Mouse (Mus musculus): Measurements from ENCODE around the gene Cdkn1a. TPM values are rescaled to one million over a fixed set of nuclear protein-coding genes. Genes with fewer than 3 reads are reported as not detected.

Cdkn1a gene
- polyA plus RNA-seq, 1 experiment from 2014 or later = 28.3 TPM

DNA sequence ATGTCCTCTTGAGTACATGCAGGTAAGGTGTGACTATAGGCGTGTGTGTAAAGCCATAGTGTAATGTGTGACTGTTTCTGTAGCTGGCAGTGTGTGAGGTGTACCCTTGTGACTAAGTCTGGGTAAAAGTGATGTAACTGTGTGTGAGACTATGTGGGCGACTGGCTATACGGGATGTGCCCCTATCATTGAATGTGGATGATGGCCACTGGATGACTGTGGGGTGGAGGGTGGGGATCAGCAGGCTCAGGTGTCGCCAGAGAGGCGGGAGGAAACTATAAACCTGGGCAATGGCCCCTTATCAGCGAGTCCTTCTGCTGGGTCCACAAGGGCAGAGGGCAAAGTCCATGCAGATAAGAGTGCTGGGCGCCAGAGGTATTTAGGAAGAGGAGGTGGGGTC is 40.9 kb upstream of the Cdkn1a start:
- no peak overlapping the region for H3K4me2 ChIP-seq
- no peak overlapping the region for H3K9ac ChIP-seq
- no peaks in the 10 kb centered on the region for H3K9me3 ChIP-seq
- H3K36me3 ChIP-seq = peaks cover 24% of the 10 kb centered on the region
- H3K4me1 ChIP-seq = peaks cover 27% of the 10 kb centered on the region
- no peak overlapping the region for H3K4me3 ChIP-seq
- H3K27ac ChIP-seq = no peak overlapping the region
- no peak for ATAC-seq (ENCODE audit: borderline replicate concordance, extremely low read depth, low FRiP score, low TSS enrichment)
- no peaks in the 10 kb centered on the region for H3K27me3 ChIP-seq
- 63% methylated on average over 7 of the region's 7 CpGs for WGBS

DNA sequence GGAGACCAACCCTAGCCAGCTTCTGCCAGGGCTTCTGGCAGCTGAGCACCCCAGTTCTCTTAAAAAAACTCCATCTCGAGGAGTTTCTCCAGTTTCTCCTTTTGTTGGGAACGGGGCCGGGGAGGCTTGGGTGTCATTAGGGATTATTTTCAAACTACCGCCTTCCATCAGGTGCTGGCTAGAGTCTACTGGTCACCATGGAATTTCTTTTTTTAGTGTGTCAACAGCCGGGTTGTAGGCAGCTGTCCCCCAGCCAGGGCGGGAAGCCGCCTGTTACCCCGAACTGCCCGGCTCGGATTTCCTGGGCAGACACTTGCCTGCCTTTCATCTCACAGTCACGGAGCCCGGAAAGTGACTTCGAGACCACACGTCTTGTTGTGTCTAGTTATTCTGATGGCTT is 40.0 kb upstream of the Cdkn1a start:
- no peak overlapping the region for H3K4me3 ChIP-seq
- no peak overlapping the region for H3K27ac ChIP-seq
- H3K9ac ChIP-seq = no peak overlapping the region
- no peak for ATAC-seq (ENCODE audit: borderline replicate concordance, extremely low read depth, low FRiP score, low TSS enrichment)
- 30% methylated on average over 14 of the region's 14 CpGs for WGBS
- no peaks in the 10 kb centered on the region for H3K27me3 ChIP-seq
- no peaks in the 10 kb centered on the region for H3K9me3 ChIP-seq
- peaks cover 16% of the 10 kb centered on the region for H3K36me3 ChIP-seq
- peaks cover 20% of the 10 kb centered on the region for H3K4me1 ChIP-seq
- H3K4me2 ChIP-seq = no peak overlapping the region

DNA sequence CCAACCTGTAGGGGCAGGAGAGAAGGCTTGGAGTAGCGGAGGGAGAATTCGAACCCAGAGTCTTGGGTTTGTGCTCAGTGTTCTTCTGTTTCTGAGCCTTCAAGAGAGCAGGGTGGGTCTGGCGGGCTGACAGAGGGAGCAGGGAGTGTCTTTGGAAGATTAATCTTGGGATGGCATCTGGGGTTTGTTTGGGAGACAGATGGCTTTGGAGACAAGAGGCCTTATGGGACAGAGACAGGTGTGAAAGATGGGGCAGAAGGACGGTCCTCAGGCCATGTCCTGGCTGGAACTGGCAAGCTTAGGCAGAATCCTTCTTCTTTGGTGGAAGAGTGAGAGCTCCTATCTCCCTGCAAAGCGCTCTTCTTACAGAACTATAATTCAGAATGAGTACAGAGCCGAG is 37.7 kb upstream of the Cdkn1a start:
- H3K4me3 ChIP-seq = no peak overlapping the region
- no peaks in the 10 kb centered on the region for H3K27me3 ChIP-seq
- no peaks in the 10 kb centered on the region for H3K9me3 ChIP-seq
- H3K9ac ChIP-seq = no peak overlapping the region
- 81% methylated on average over 6 of the region's 6 CpGs for WGBS
- H3K27ac ChIP-seq = no peak overlapping the region
- no peak overlapping the region for H3K4me2 ChIP-seq
- H3K36me3 ChIP-seq = peaks cover under 1% of the 10 kb centered on the region
- ATAC-seq (ENCODE audit: borderline replicate concordance, extremely low read depth, low FRiP score, low TSS enrichment) = no peak
- H3K4me1 ChIP-seq = peaks cover 37% of the 10 kb centered on the region

DNA sequence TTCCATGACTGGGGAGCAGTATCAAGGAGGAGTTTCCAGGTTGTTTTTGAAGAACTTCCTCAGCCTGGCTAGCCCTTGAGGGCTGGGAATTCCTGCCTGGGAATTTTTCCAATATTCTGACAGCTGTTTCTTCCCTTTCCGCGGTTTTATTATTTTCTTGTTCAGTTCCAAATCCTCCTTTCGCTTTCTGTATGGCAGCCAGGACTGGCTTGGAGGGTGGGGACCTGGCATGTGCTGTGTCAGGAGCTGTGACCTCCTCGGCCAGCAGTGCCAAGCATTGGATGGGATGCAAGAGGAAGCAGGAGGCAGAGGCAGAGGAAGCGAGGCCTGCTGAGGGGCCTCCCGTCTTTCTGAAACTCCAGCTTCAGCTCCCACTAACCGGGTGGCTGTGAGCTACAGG is 36.9 kb upstream of the Cdkn1a start:
- no peak overlapping the region for H3K4me2 ChIP-seq
- no peaks in the 10 kb centered on the region for H3K36me3 ChIP-seq
- 32% methylated on average over 7 of the region's 7 CpGs for WGBS
- no peaks in the 10 kb centered on the region for H3K9me3 ChIP-seq
- H3K27me3 ChIP-seq = no peaks in the 10 kb centered on the region
- no peak overlapping the region for H3K9ac ChIP-seq
- no peak for ATAC-seq (ENCODE audit: borderline replicate concordance, extremely low read depth, low FRiP score, low TSS enrichment)
- no peak overlapping the region for H3K4me3 ChIP-seq
- peaks cover 44% of the 10 kb centered on the region for H3K4me1 ChIP-seq
- H3K27ac ChIP-seq = no peak overlapping the region

DNA sequence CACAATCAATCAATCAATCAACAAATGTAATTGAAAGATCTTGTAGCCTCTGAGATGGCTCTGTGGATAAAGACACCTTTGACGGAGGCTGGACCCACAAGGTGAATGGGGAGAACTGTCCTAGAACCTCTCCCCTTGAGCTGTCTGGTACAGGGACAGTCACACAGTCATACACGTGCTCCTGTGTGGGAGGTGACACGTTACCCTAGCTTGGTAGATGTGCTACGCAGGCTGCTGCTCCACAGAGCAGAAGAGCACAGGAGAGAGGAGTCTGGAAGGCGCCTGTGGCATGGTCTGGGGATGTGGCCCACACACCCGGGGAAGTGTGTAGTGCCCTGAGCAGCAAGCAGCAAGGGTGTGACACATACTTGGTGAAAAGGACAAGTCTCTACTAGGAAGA is 36.3 kb upstream of the Cdkn1a start:
- Histone ChIP-seq H3K4me1 (peaks cover 44% of the 10 kb centered on the region), H3K4me3 (no peak overlapping the region), H3K9ac (no peak overlapping the region), H3K27me3 (no peaks in the 10 kb centered on the region), H3K27ac (no peak overlapping the region), H3K36me3 (no peaks in the 10 kb centered on the region), H3K4me2 (no peak overlapping the region), H3K9me3 (no peaks in the 10 kb centered on the region)
- WGBS = 67% methylated on average over 6 of the region's 6 CpGs
- no peak for ATAC-seq (ENCODE audit: borderline replicate concordance, extremely low read depth, low FRiP score, low TSS enrichment)

DNA sequence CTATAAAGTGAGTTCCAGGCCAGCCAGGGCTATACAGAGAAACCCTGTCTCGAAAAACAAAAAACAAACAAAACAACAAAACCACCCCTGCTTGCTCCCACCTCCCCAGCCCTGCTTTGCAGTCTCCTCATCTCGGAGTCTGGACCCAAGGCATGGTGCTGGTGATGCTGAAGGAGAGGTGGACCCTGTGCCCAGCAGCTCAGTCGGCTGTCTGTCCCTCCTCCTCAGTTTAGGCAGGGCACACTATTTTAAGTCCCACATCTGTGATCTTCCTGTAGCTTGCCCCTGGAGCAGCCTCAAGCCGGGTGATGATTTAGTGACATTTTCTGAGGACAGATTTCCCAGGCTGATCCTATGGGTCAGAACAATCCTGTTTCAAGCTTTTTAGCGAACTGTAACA is 35.2 kb upstream of the Cdkn1a start:
- no peak overlapping the region for H3K4me3 ChIP-seq
- H3K9ac ChIP-seq = no peak overlapping the region
- H3K9me3 ChIP-seq = no peaks in the 10 kb centered on the region
- no peak for ATAC-seq (ENCODE audit: borderline replicate concordance, extremely low read depth, low FRiP score, low TSS enrichment)
- no peak overlapping the region for H3K4me2 ChIP-seq
- H3K36me3 ChIP-seq = no peaks in the 10 kb centered on the region
- no peaks in the 10 kb centered on the region for H3K27me3 ChIP-seq
- H3K4me1 ChIP-seq = peaks cover 41% of the 10 kb centered on the region
- 62% methylated on average over 5 of the region's 5 CpGs for WGBS
- H3K27ac ChIP-seq = no peak overlapping the region

DNA sequence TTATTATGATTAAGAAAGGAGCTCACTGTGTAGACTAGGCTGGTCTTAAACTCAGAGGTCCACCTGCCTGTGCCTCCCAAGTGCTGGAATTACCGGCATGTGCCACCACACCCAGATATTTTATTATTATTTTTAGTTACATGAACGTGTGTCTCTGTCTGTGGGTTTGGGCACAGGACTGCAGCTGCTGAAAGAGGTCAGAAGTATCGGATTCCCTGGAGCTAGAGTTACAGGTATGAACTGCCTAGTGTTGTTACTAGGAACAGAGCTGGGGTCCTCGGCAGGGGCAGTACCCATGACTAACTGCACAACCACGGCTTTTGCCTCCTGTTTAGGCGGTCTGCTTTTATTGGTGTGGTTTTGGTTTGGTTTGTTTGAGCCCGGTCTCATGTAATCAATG is 34.6 kb upstream of the Cdkn1a start:
- Histone ChIP-seq H3K36me3 (no peaks in the 10 kb centered on the region), H3K27me3 (no peaks in the 10 kb centered on the region), H3K9me3 (no peaks in the 10 kb centered on the region), H3K9ac (no peak overlapping the region), H3K4me1 (peaks cover 34% of the 10 kb centered on the region), H3K4me2 (no peak overlapping the region), H3K27ac (no peak overlapping the region), H3K4me3 (no peak overlapping the region)
- no peak for ATAC-seq (ENCODE audit: borderline replicate concordance, extremely low read depth, low FRiP score, low TSS enrichment)
- WGBS = 26% methylated on average over 7 of the region's 7 CpGs

DNA sequence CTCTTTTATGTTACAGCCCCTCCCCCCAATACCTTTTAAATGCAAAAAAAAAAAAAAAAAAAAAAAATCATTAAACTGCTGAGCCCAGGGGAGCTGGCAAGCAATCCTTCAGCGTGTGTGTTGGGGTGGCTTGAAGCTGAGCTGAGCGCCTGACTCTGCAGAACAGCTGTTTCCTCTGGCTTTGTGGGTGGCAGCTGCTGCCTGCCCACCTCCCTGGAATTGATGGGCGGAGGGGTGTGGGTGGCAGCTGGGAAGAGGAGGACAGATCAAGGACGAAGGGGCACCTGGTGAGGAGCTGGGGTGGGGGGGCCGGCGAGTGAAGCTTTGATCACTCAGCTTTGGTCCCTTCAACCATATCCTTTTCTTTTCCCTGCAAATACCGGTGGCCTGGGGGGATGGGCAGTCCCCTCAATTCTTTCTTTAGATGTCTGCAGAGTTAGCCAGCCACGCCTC is 34.1 kb upstream of the Cdkn1a start:
- peaks cover 34% of the 10 kb centered on the region for H3K4me1 ChIP-seq
- WGBS = 11% methylated on average over 8 of the region's 8 CpGs
- 0 out of 2 replicates have a peak, but pooled peaks have one; percentile 9 for ATAC-seq (ENCODE audit: borderline replicate concordance, extremely low read depth, low FRiP score, low TSS enrichment)

DNA sequence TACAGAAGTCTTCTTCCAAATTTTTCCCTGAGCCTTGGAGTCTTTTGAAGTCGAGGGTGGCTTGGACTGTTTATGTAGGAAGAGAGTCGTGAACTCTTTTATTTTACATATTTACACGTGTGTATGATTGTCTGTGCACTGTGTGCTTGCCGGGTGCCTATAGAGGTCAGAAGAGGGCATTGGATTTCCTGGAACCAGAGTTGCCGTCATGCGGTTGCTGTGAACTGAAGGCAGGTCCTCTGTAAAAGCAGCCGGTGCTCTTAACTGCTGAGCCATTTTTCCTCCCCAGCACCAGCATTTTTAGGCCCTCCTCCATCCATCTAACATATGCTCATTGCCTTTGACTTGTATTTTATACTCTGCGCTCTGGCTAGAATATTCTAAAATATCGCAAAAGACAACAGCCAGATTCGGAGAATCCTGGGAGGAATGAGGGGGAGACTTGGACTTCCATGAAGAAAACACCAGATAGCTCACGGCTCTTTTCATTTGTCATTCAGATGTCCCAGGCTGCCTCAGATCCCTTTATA is 33.4 kb upstream of the Cdkn1a start:
- H3K4me2 ChIP-seq = no peak overlapping the region
- no peak overlapping the region for H3K9ac ChIP-seq
- 65% methylated on average over 11 of the region's 11 CpGs for WGBS
- no peaks in the 10 kb centered on the region for H3K27me3 ChIP-seq
- H3K27ac ChIP-seq = no peak overlapping the region
- peaks cover 39% of the 10 kb centered on the region for H3K4me1 ChIP-seq
- no peak overlapping the region for H3K4me3 ChIP-seq
- no peaks in the 10 kb centered on the region for H3K9me3 ChIP-seq
- no peaks in the 10 kb centered on the region for H3K36me3 ChIP-seq
- no peak for ATAC-seq (ENCODE audit: borderline replicate concordance, extremely low read depth, low FRiP score, low TSS enrichment)

More for the DNA sequence above, 34.1 kb upstream of the Cdkn1a start:
- Histone ChIP-seq H3K9me3 (no peaks in the 10 kb centered on the region), H3K4me3 (no peak overlapping the region), H3K9ac (no peak overlapping the region), H3K36me3 (no peaks in the 10 kb centered on the region), H3K27me3 (no peaks in the 10 kb centered on the region), H3K4me2 (no peak overlapping the region), H3K27ac (no peak overlapping the region)

DNA sequence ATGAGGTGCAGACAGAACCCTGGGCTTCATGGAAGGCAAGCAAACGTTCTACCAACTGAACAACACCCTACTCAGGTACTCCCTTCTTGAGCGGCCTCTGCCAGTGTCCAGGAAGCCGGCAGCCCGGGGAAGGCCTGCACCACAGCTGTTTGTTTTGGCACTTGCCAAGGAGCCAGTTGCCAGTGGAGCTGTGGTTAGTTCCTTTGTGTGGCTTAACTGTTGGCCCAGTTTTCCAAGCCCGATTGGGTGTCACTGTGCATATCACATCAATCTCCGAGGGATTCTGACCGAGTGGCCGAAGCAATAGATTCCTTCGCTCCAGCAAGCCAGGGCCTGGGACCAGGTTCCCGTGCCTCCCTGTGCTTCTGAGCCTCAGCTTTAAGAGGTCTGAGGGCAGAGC is 32.8 kb upstream of the Cdkn1a start:
- Histone ChIP-seq H3K27me3 (no peaks in the 10 kb centered on the region), H3K9me3 (no peaks in the 10 kb centered on the region), H3K9ac (no peak overlapping the region), H3K4me3 (no peak overlapping the region), H3K4me1 (peaks cover 42% of the 10 kb centered on the region), H3K36me3 (no peaks in the 10 kb centered on the region), H3K27ac (no peak overlapping the region), H3K4me2 (no peak overlapping the region)
- no peak for ATAC-seq (ENCODE audit: borderline replicate concordance, extremely low read depth, low FRiP score, low TSS enrichment)
- 59% methylated on average over 10 of the region's 10 CpGs for WGBS

DNA sequence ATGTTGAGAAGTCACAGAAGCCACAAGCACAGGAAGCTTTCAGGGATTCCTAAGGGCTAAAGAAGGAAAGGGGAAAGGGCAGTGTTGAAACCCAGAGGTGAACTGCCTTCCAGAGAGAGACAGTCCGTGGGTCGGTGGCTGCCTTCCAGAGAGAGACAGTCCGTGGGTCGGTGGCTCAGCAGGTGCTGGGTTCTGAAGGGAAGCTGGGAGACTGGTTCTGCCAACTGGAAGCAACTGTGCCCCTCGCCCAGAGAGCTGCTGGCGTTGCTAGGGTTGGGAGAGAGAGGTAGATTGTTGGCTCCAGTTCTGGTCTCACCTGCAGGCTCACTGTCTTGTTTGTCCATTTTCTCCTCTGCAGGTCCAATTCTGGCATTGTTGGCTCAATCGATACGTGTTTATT is 32.3 kb upstream of the Cdkn1a start:
- Histone ChIP-seq H3K27me3 (no peaks in the 10 kb centered on the region), H3K9ac (no peak overlapping the region), H3K27ac (no peak overlapping the region)

DNA sequence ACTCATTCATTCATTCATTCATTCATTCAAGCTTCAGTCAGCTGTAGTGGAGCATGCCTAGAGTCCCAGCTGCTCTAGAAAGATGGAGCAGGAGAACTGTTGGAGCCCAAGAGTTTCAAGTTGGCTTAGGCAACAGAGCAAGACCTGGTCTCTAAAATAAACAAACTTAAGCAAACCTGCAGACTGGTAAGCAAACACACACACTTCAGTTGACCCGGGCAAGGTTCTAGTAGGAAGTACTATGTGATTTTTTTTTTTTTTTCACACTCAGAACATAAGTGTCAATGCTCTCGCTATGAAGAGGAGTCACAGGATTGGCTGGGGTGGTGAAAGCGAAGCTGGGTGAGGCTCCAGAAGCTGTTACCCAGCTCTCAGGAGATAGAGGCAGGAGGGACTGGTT is 31.2 kb upstream of the Cdkn1a start:
- Histone ChIP-seq H3K36me3 (no peaks in the 10 kb centered on the region), H3K4me3 (no peak overlapping the region), H3K9ac (no peak overlapping the region), H3K27me3 (no peaks in the 10 kb centered on the region), H3K27ac (no peak overlapping the region), H3K9me3 (no peaks in the 10 kb centered on the region), H3K4me1 (peaks cover 34% of the 10 kb centered on the region), H3K4me2 (no peak overlapping the region)
- no peak for ATAC-seq (ENCODE audit: borderline replicate concordance, extremely low read depth, low FRiP score, low TSS enrichment)
- WGBS = 62% methylated on average over 3 of the region's 3 CpGs

More for the DNA sequence above, 32.3 kb upstream of the Cdkn1a start:
- Histone ChIP-seq H3K9me3 (no peaks in the 10 kb centered on the region), H3K4me1 (peaks cover 42% of the 10 kb centered on the region), H3K4me2 (no peak overlapping the region), H3K36me3 (no peaks in the 10 kb centered on the region), H3K4me3 (no peak overlapping the region)
- no peak for ATAC-seq (ENCODE audit: borderline replicate concordance, extremely low read depth, low FRiP score, low TSS enrichment)
- WGBS = 85% methylated on average over 8 of the region's 8 CpGs

DNA sequence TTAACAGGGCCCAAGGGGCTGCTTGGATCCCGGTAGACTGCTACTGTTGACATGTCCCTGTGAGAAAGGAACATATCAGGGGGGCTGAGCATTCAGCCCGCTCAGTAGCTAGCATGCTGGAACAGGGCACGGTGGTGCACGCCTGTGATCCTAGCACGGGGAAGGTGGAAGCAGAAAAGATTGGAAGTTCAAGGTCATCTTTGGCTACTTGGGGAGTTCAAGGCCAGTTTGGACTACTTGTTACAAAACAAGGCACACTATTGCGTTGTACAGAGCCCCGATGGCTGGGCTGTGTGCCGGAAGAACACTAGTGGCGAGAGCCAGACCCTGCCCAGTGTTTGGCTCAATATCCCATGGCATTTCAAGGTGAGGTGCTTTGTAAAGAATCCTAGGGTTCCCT is 29.8 kb upstream of the Cdkn1a start:
- no peaks in the 10 kb centered on the region for H3K27me3 ChIP-seq
- H3K9ac ChIP-seq = no peak overlapping the region
- peaks cover 34% of the 10 kb centered on the region for H3K4me1 ChIP-seq
- no peak for ATAC-seq (ENCODE audit: borderline replicate concordance, extremely low read depth, low FRiP score, low TSS enrichment)
- no peak overlapping the region for H3K27ac ChIP-seq
- WGBS = 85% methylated on average over 9 of the region's 9 CpGs
- no peak overlapping the region for H3K4me2 ChIP-seq
- no peak overlapping the region for H3K4me3 ChIP-seq
- no peaks in the 10 kb centered on the region for H3K9me3 ChIP-seq
- no peaks in the 10 kb centered on the region for H3K36me3 ChIP-seq
